Mouse (Mus musculus) urinary bladder, postnatal 0 days (tissue): ENCODE measurements around the gene Ltbr. TPM values are rescaled to one million over a fixed set of nuclear protein-coding genes. Genes with fewer than 3 reads are reported as not detected.

Source experiments
- polyA plus RNA-seq: library from polyadenylated mRNA; unstranded; fragments of >200 nt; fragmentation: Nextera tagmentation; extraction: Ambion mirVana; gene quantifications from 2 replicates; pipeline ENCODE4 v1.2.1, GENCODE M21; 2015

The Ltbr gene
- polyA plus RNA-seq, result 109 and 119 TPM in 2 replicates

DNA sequence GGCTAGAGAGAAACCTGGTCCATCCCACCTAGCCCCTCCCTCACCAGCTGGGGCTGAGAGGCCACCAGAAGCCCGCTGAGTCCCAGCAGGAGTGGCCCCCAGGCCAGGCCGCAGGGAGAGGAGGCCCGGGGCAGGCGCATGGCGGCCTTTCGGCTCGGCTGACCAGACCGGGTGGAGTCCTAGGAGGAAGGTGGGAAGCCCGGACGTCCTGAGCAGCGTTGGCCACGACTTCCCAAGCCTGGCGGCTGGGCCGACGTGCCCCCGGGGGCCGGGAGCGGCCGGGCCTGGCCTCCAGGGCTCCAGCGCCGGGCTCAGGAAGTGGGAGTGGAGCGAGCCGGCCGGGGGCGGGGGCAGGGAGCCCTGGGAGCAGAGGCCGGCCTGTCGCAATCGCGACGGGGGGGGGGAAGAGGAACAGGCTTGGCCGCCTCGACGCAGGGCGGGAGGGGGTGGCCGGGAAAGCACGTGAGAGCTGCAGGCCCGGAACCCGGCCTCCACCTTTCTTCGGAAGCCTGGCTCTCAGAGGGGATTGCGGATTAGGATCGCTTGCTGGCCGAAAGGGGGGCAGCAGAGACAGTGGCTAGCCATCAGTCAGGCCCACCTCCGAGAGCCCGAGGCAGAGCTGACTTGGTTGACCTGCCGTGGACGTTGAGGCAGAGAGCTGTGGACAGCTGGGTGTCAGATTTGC lies at the start of gene Ltbr:
TSS of gene Ltbr (minus strand) at position 340 of the 685 bp plus-strand sequence.

DNA sequence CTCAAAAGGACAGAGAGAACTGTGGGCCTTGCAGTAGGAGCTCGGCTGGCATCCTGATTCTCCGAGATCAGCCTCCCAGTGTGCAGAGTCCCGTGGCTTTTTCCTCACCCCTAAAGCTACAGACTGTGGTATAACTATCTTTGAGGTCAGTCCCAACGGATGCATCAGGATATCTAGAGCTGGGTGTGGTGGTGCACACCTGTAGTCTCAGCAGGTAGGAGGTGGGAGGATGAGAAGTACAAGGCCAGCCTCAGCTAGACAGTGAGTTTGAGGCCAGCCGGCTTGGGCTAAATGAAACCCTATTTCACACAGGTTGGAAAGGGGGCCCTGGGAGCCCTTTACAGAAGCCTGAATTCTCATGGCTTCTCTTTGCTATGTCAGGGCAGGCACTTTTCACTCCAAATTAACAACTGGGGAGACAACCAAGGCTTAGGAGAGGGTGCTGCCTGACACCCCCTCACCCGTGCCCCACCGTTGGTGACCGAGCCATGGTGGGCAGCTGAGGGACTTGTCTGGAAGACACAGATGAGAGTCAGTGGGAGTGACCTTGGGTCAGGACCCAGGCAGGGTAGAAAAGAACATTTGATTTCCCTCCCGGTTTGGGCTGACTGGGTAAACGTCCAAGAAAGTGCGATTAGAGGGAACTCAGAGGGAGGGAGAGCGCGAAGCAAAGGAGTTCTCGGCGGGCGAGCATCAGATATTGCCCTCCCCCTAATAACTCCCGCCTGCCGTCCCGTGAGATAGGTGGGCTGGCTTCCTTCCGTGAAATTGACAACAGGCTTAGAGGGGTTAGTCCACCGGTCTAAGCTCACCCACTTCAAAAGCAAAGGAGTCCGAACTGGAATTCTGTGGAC lies 35.3 kb upstream of the Ltbr start, which contains the start of gene Tnfrsf1a:
TSS of gene Tnfrsf1a (plus strand) at position 642 of the 854 bp plus-strand sequence.

DNA sequence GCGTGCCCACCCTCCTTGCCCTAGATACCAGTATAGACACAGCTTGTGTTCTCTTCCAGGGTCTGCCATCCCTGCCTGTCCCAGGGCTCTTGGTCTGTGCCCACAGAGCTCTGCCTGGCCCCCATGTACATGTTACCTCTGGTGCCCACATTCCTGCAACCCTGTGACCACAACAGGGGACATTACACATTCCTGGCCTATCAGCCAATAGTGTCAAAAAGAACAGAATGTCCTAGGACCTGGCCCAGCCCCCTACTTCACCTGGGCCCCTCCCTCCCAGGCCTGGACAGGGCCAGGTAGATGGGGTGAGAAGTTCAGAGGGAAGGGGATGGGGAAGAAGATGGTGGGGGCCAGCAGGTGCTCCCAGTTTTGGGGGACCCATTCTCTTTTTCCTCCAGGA lies 6.6 kb upstream of the Ltbr start, which contains the start of gene Scnn1a:
TSS of gene Scnn1a (plus strand) at position 337 of the 400 bp plus-strand sequence.

DNA sequence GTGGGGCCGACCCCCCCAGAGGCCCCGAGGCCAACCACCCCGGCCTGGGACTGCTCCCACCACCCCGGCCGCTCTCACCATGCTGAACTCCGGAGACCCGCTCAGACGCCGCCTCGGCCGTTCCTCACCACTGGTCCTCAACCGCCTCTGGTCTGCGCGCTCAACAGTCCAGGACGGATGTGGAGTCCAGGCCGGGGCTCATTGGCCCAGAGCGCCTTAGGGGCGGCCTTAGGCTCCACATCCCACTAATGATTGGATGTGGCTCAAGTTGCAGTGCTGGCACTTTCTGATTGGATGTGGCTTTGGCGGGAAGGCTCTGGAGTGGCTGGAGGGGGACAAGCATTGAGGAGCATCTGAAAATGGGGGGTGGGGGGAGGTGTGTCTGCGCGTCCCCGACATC lies 27.8 kb downstream of the Ltbr start, which contains the start of gene Tuba3a:
TSS of gene Tuba3a (minus strand) at position 153 of the 400 bp plus-strand sequence.

Other genes with a start within 250 kb of the Ltbr start
- 2.4 and 3.2 TPM in 2 replicates for gene Lpar5, start 246.0 kb downstream of the Ltbr start, polyA plus RNA-seq
- gene Chd4, start 217.9 kb downstream of the Ltbr start, polyA plus RNA-seq, result 31.8 and 32.9 TPM in 2 replicates
- 31.6 and 32.2 TPM in 2 replicates for gene Nop2, start 182.0 kb downstream of the Ltbr start, polyA plus RNA-seq
- gene Iffo1, start 168.6 kb downstream of the Ltbr start, polyA plus RNA-seq, result 6.4 and 7.9 TPM in 2 replicates
- 1,713 and 1,923 TPM in 2 replicates for gene Gapdh, start 147.4 kb downstream of the Ltbr start, polyA plus RNA-seq
- gene Ncapd2, start 122.2 kb downstream of the Ltbr start, polyA plus RNA-seq, result 13.4 and 20.9 TPM in 2 replicates
- gene Mrpl51, start 122.1 kb downstream of the Ltbr start, polyA plus RNA-seq, result 189 and 192 TPM in 2 replicates
- gene Vamp1, start 98.3 kb downstream of the Ltbr start, polyA plus RNA-seq, result 2.8 and 3.3 TPM in 2 replicates
- gene Tapbpl, start 82.0 kb downstream of the Ltbr start, polyA plus RNA-seq, result 8.8 and 9.1 TPM in 2 replicates
- 1.2 and 1.3 TPM in 2 replicates for gene Cd27, start 76.9 kb downstream of the Ltbr start, polyA plus RNA-seq
- 0.26 and 0.28 TPM in 2 replicates for gene Tuba3a, start 27.8 kb downstream of the Ltbr start, polyA plus RNA-seq
- 0.98 and 1.1 TPM in 2 replicates for gene Scnn1a, start 6.8 kb upstream of the Ltbr start, polyA plus RNA-seq
- 87.8 and 96.6 TPM in 2 replicates for gene Tnfrsf1a, start 35.5 kb upstream of the Ltbr start, polyA plus RNA-seq
- gene Plekhg6, start 66.9 kb upstream of the Ltbr start, polyA plus RNA-seq, result 6.4 and 6.6 TPM in 2 replicates
- gene Cd9, start 180.9 kb upstream of the Ltbr start, polyA plus RNA-seq, result 637 and 658 TPM in 2 replicates
- 22.4 and 23.7 TPM in 2 replicates for gene Vwf, start 232.9 kb upstream of the Ltbr start, polyA plus RNA-seq